Mouse (Mus musculus) forebrain, embryonic 11.5 days (tissue): ENCODE data around the gene Tex28. TPM values are rescaled to one million over a fixed set of nuclear protein-coding genes. Genes with fewer than 3 reads are reported as not detected.
"Not testable (repeated sequence)": the region's sequence is repeated elsewhere in the genome, so short reads cannot be mapped to it uniquely, and the experiment has no call there.

ENCODE experiments used
- ATAC-seq: fragments of 200-750 bp; cut with Nextera tagmentation; replicated peaks from 2 replicates; pipeline ENCODE4 v1.8.0; 2017; ENCODE audit warnings: moderate TSS enrichment; ENCODE audit not compliant: low FRiP score
- DNase-seq: peaks from one replicate; pipeline ENCODE4 v3.0.0-alpha.2; 2017; ENCODE audit warnings: low spot score
- H3K27ac ChIP-seq: fragments of 300-500 bp; sonication (generic); 2 replicates; pipeline ENCODE4 v1.5.1; 2014; ENCODE audit warnings: low read depth, low read length
- H3K27me3 ChIP-seq: fragments of 300-500 bp; sonication (generic); 2 replicates; pipeline ENCODE4 v1.6.1; 2014; ENCODE audit warnings: mild to moderate bottlenecking, low read length, mixed read lengths; ENCODE audit not compliant: control insufficient read depth, insufficient read depth
- H3K36me3 ChIP-seq: fragments of 300-500 bp; sonication (generic); 2 replicates; pipeline ENCODE4 v1.6.1; 2014; ENCODE audit warnings: mild to moderate bottlenecking, low read length, moderate library complexity, mixed read lengths; ENCODE audit not compliant: control insufficient read depth, insufficient read depth
- H3K4me1 ChIP-seq: fragments of 300-500 bp; sonication (generic); replicated peaks from 2 replicates; pipeline ENCODE4 v1.6.1; 2014; ENCODE audit warnings: low read length, mixed read lengths; ENCODE audit not compliant: control insufficient read depth, insufficient read depth
- H3K4me2 ChIP-seq: fragments of 300-500 bp; sonication (generic); 2 replicates; pipeline ENCODE4 v1.6.1; 2014; ENCODE audit warnings: low read depth, mild to moderate bottlenecking, low read length, moderate library complexity, mixed read lengths; ENCODE audit not compliant: severe bottlenecking
- H3K4me3 ChIP-seq: fragments of 300-500 bp; sonication (generic); 2 replicates; pipeline ENCODE4 v1.5.1; 2014; ENCODE audit warnings: low read depth, low read length
- H3K9ac ChIP-seq: fragments of 300-500 bp; sonication (generic); 2 replicates; pipeline ENCODE4 v1.6.1; 2014; ENCODE audit warnings: low read length
- H3K9me3 ChIP-seq: fragments of 300-500 bp; sonication (generic); 2 replicates; pipeline ENCODE4 v1.6.1; 2016; ENCODE audit warnings: low read length, mixed read lengths; ENCODE audit not compliant: control insufficient read depth
- WGBS: fragments of 180-500 bp; shearing (Covaris S2); extraction: QIAGEN DNeasy Blood & Tissue Kit; methylation state at CpG from one replicate; pipeline ENCODE4 v1.1.7; 2014; 5-methylcytosine and 5-hydroxymethylcytosine counted together
- polyA plus RNA-seq: library from polyadenylated mRNA; unstranded; fragments of >200 nt; fragmentation: Nextera tagmentation; extraction: Ambion mirVana; gene quantifications from 2 replicates; pipeline ENCODE4 v1.2.1, GENCODE M21; 2014

The Tex28 gene
- not detected in 2 replicates for polyA plus RNA-seq

- Histone ChIP-seq H3K9me3 (no peaks in the 10 kb centered on the region), H3K4me3 (no peak within 1 kb of the TSS), H3K36me3 (no peaks in the 10 kb centered on the region), H3K27me3 (no peaks in the 10 kb centered on the region), H3K27ac (no peak within 1 kb of the TSS), H3K9ac (no peak within 1 kb of the TSS), H3K4me1 (no peaks in the 10 kb centered on the region), H3K4me2 (no peak within 1 kb of the TSS)
- whole genome bisulfite sequencing = 86% methylated on average over 1 of the region's 1 CpGs
- DNase-seq (no peak), ATAC-seq (no peak)
Observed at GRCm38 (mm10) chrX:74167738-74168137, at the start of gene Tex28. Gene Tex28 (minus strand): TSS chrX:74167838.

DNA sequence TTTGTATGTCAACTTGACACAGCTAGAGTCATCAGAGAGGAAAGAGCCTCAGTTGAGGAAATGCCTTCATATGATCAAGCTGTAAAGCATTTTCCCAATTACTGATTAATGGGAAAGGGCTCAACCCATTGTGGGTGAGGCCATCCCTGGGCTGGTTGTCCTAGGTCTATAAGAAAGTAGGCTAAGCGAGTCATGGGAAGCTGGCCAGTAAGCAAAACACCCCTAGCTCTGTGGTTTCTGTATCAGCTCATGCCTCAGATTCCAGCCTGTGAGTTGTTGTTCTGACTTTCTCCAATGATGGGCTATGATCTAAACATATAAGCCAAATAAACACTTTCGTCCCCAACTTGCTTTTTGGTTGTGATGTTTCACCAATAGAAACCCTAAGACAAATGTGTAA lies 35.9 kb upstream of the Tex28 start:
- H3K4me1 ChIP-seq = no peaks in the 10 kb centered on the region
- no peak overlapping the region for H3K4me2 ChIP-seq
- DNase-seq (no peak), ATAC-seq (no peak)
- H3K4me3 ChIP-seq = no peak overlapping the region
- H3K9me3 ChIP-seq = no peaks in the 10 kb centered on the region
- WGBS = 90% methylated on average over 2 of the region's 2 CpGs
- no peak overlapping the region for H3K27ac ChIP-seq
- H3K27me3 ChIP-seq = no peaks in the 10 kb centered on the region
- H3K36me3 ChIP-seq = no peaks in the 10 kb centered on the region
- no peak overlapping the region for H3K9ac ChIP-seq

- 90% methylated on average over 17 of the region's 17 CpGs for WGBS
- H3K4me2 ChIP-seq = no peak within 1 kb of the TSS
- no peak within 1 kb of the TSS for H3K27ac ChIP-seq
- no peaks in the 10 kb centered on the region for H3K9me3 ChIP-seq
- ATAC-seq (no peak), DNase-seq (no peak)
- no peak within 1 kb of the TSS for H3K4me3 ChIP-seq
- no peaks in the 10 kb centered on the region for H3K36me3 ChIP-seq
- H3K4me1 ChIP-seq = no peaks in the 10 kb centered on the region
- no peak within 1 kb of the TSS for H3K9ac ChIP-seq
- H3K27me3 ChIP-seq = no peaks in the 10 kb centered on the region
Observed at GRCm38 (mm10) chrX:74176959-74177358, 9.3 kb upstream of the Tex28 start, which contains the start of gene Tktl1. Gene Tktl1 (plus strand): TSS chrX:74177259.

DNA sequence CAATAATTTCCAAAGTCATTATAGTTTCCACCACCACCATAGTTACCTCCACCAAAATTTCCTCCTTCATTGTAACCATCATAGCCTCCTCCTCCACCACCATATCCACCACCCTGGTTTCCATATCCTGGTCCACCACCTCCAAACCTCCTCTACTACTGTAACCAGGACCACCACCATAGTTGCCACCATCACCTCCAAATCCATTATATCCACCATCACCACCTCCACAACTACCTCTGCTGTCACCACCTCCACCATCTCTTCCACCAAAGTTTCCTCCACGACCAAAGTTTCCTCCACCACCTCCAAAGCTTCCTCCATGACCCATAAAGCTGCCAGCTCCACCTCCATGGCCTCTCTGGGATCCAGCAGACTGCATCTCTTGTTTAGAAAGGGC lies 32.4 kb downstream of the Tex28 start, which contains the start of gene Mecp2:
TSS of gene Mecp2 (minus strand) at position 101 of the 400 bp plus-strand sequence.
- H3K27ac ChIP-seq, H3K27me3 ChIP-seq, H3K4me1 ChIP-seq, DNase-seq, H3K9me3 ChIP-seq, H3K4me3 ChIP-seq, H3K9ac ChIP-seq, H3K36me3 ChIP-seq, H3K4me2 ChIP-seq, ATAC-seq: not testable (repeated sequence)
- WGBS = 35% methylated on average over 1 of the region's 1 CpGs

DNA sequence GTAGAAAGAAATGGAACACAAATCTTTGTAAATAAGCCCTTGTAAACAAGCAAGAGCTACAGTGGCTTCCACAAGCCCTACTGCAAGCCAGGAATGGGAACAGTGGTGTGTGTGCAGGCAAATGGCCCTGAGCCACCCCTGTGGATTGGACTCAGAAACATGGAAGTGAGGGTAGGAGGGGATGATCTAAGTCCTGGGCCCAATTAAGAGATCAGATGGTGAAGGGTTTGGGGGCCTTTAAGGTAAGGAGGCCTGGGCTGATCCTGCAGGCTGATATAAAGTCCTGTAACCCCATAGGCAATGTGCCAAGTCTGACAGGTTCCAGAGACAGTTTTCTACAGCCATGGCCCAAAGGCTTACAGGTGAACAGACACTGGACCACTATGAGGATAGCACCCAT lies 40.5 kb downstream of the Tex28 start, which contains the start of gene Opn1mw:
TSS of gene Opn1mw (plus strand) at position 301 of the 400 bp plus-strand sequence.
- Histone ChIP-seq H3K27me3 (no peaks in the 10 kb centered on the region), H3K4me2 (no peak within 1 kb of the TSS), H3K4me1 (no peaks in the 10 kb centered on the region), H3K27ac (no peak within 1 kb of the TSS), H3K4me3 (no peak within 1 kb of the TSS), H3K9me3 (no peaks in the 10 kb centered on the region), H3K9ac (no peak within 1 kb of the TSS), H3K36me3 (no peaks in the 10 kb centered on the region)
- ATAC-seq (no peak), DNase-seq (no peak)

GRCm38 (mm10) chrX:74124975-74125374 lies 42.7 kb downstream of the Tex28 start:
- WGBS = 52% methylated on average over 2 of the region's 2 CpGs
- no peak overlapping the region for H3K4me2 ChIP-seq

GRCm38 (mm10) chrX:74115511-74115910 lies 52.1 kb downstream of the Tex28 start:
- 0 out of 2 replicates have a peak, but pooled peaks have one; percentile 39 for ATAC-seq
- Histone ChIP-seq H3K4me2 (peak overlapping the region; percentile 31; the same call in 1 of the 2 replicates), H3K9me3 (no peaks in the 10 kb centered on the region), H3K9ac (no peak overlapping the region), H3K4me3 (no peak overlapping the region), H3K36me3 (no peaks in the 10 kb centered on the region), H3K4me1 (no peaks in the 10 kb centered on the region), H3K27ac (no peak overlapping the region), H3K27me3 (no peaks in the 10 kb centered on the region)
- 17% methylated on average over 10 of the region's 10 CpGs for WGBS
- DNase-seq = peak; percentile 49

More at GRCm38 (mm10) chrX:74124975-74125374, 42.7 kb downstream of the Tex28 start:
- ATAC-seq = no peak
- H3K9ac ChIP-seq = no peak overlapping the region
- DNase-seq = no peak
- H3K36me3 ChIP-seq = no peaks in the 10 kb centered on the region
- H3K27me3 ChIP-seq = no peaks in the 10 kb centered on the region
- no peaks in the 10 kb centered on the region for H3K4me1 ChIP-seq
- no peak overlapping the region for H3K27ac ChIP-seq
- no peak overlapping the region for H3K4me3 ChIP-seq
- no peaks in the 10 kb centered on the region for H3K9me3 ChIP-seq

DNA sequence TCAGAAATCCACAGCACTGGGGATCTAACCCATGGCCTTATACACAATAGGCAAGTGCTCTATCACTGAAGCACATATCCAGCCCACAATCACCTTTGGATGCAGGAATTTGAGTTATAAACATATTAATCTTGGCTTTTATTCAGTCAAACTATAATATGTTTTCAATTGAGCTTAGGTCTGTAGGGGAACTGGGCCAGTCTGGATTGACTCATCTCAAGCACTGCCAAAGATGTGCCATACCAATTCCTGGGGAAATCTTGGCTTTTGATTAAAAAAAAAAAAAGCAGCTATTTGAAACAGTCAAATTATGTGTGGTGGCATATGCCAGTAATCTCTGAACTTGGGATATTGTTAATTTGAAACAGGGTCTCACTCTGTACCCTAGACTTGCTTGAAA lies 53.6 kb downstream of the Tex28 start:
- Histone ChIP-seq H3K9me3 (no peaks in the 10 kb centered on the region), H3K4me1 (no peaks in the 10 kb centered on the region), H3K27ac (no peak overlapping the region), H3K27me3 (no peaks in the 10 kb centered on the region), H3K36me3 (no peaks in the 10 kb centered on the region), H3K4me2 (no peak overlapping the region), H3K4me3 (no peak overlapping the region), H3K9ac (no peak overlapping the region)
- DNase-seq (no peak), ATAC-seq (no peak)

DNA sequence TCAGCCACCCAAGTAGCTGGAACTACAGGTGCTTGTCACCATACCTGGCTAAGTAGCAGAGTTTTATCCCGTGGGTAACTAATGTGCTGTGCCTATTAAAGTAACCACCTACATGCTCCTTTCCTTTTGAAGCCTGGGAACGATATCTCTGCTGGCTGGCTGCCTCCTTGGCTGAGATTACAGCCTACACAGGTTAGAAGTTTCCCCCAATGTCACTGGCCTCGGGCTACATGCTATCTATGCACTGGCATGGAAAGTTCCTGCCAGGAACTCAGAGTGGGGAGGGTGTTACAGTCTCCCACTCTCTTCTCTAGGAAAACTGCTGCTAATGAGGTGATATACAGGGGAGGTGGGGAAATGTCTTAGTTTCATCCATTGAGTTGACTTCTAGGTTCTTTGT lies 58.9 kb downstream of the Tex28 start:
- 54% methylated on average over 3 of the region's 3 CpGs for WGBS
- Histone ChIP-seq H3K9ac (no peak overlapping the region), H3K27ac (no peak overlapping the region), H3K9me3 (no peaks in the 10 kb centered on the region), H3K27me3 (no peaks in the 10 kb centered on the region), H3K4me2 (no peak overlapping the region), H3K36me3 (no peaks in the 10 kb centered on the region), H3K4me3 (no peak overlapping the region), H3K4me1 (no peaks in the 10 kb centered on the region)
- ATAC-seq = no peak
- no peak for DNase-seq
